Mouse (Mus musculus) spleen, postnatal 36 days (tissue): ENCODE data around the gene Nav2.

Experiments used
- DNase-seq, 2 experiments: peaks; one replicate each; pipeline ENCODE4 v3.0.0; 2022; ENCODE audit warnings: low spot score in 2 of 2, mixed read lengths in 1 of 2

Gene Nav2

GRCm38 (mm10) chr7:49004402-49004801, 95.9 kb downstream of the Nav2 start:
- no peak for DNase-seq

GRCm38 (mm10) chr7:49006886-49007285, 98.4 kb downstream of the Nav2 start:
- no peak for DNase-seq

GRCm38 (mm10) chr7:49010739-49011138, 102.2 kb downstream of the Nav2 start:
- DNase-seq = no peak

GRCm38 (mm10) chr7:49012027-49012426, 103.5 kb downstream of the Nav2 start:
- no peak for DNase-seq

- DNase-seq = no peak
Measured at GRCm38 (mm10) chr7:49014480-49014879, 106.0 kb downstream of the Nav2 start.

- DNase-seq = no peak
Measured at GRCm38 (mm10) chr7:49015297-49015696, 106.8 kb downstream of the Nav2 start.

GRCm38 (mm10) chr7:49016088-49016487, 107.6 kb downstream of the Nav2 start:
- DNase-seq = no peak

GRCm38 (mm10) chr7:49017794-49018193, 109.3 kb downstream of the Nav2 start:
- DNase-seq = no peak

- DNase-seq = no peak
Measured at GRCm38 (mm10) chr7:49018478-49018914, 110.0 kb downstream of the Nav2 start.

- DNase-seq = no peak
Measured at GRCm38 (mm10) chr7:49025026-49025815, 116.7 kb downstream of the Nav2 start.

- DNase-seq = no peak
Measured at GRCm38 (mm10) chr7:49025991-49026390, 117.5 kb downstream of the Nav2 start.

GRCm38 (mm10) chr7:49026466-49026865, 118.0 kb downstream of the Nav2 start:
- DNase-seq = no peak

- DNase-seq = no peak
Measured at GRCm38 (mm10) chr7:49029282-49030012, 120.9 kb downstream of the Nav2 start.

GRCm38 (mm10) chr7:49032216-49032615, 123.7 kb downstream of the Nav2 start:
- DNase-seq = no peak

GRCm38 (mm10) chr7:49034253-49034652, 125.7 kb downstream of the Nav2 start:
- DNase-seq = no peak

GRCm38 (mm10) chr7:49040163-49040562, 131.6 kb downstream of the Nav2 start:
- DNase-seq = no peak

GRCm38 (mm10) chr7:49041334-49042070, 133.0 kb downstream of the Nav2 start:
- no peak for DNase-seq

GRCm38 (mm10) chr7:49045499-49046346, 137.2 kb downstream of the Nav2 start:
- DNase-seq = no peak

- no peak for DNase-seq
Measured at GRCm38 (mm10) chr7:49046347-49046989, 138.0 kb downstream of the Nav2 start.

- no peak for DNase-seq
Measured at GRCm38 (mm10) chr7:49047336-49047735, 138.8 kb downstream of the Nav2 start.
